Mouse (Mus musculus) Patski (cell line): ENCODE results near the gene Eva1c. TPM values are rescaled to one million over a fixed set of nuclear protein-coding genes. Genes with fewer than 3 reads are reported as not detected.

Experiments
- ATAC-seq: fragments of 100-300 bp; one replicate; pipeline ENCODE4 v1.8.0; 2021
- CTCF ChIA-PET: fragments of 350-600 bp; sonication (Branson Sonifier 250); formaldehyde crosslinking; loops from one replicate; lab custom pipeline; 2022; ENCODE audit warnings: inconsistent platforms; lab: Charles Lee
- POLR2A ChIA-PET: fragments of 350-600 bp; sonication (Branson Sonifier 250); formaldehyde crosslinking; loops from one replicate; lab custom pipeline; 2022; ENCODE audit warnings: antibody characterized with exemption, inconsistent platforms; lab: Charles Lee
- DNase-seq: peaks from one replicate; pipeline ENCODE4 v3.0.0-alpha.2; 2011; ENCODE audit warnings: low read depth, low spot score
- H3K27me3 ChIP-seq: fragments of 371-371 bp; one replicate; pipeline ENCODE4 v1.5.1; 2021
- CTCF ChIP-seq: fragments of 100-300 bp; IDR thresholded peaks from one replicate; pipeline ENCODE4 v1.5.1; 2021
- in situ Hi-C: fragments of 300-500 bp; cut with MboI; formaldehyde crosslinking; loops from 3 replicates; pipeline ENCODE4 v1.11.1; 2018; ENCODE audit warnings: low pct_unique_long_range_greater_than_20kb, mixed read lengths
- polyA plus RNA-seq: library from polyadenylated mRNA; unstranded; gene quantifications from one replicate; pipeline ENCODE4 v1.2.3, GENCODE M21; 2021

Eva1c gene
- 0.26 TPM for polyA plus RNA-seq

DNA sequence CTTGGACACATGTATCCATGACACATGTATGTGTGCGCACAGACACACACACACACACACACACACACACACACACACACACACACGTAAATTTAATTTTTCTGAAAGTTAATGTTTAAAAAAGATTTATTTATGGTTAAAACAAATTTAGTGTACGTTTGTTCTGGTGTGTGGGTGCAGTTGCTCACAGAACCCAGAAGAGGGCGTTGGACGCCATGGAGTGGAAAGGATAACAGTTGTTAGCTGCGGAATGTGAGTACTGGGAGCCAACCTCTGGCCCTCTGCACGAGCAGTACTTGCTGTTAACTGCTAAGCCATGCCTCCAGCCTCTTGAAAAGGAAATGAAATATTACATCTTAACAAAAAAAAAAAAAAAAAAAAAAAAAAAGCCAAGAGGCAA is at the start of gene Eva1c:
Gene Eva1c (plus strand): TSS at position 263 of the 400 bp plus-strand sequence.
- CTCF ChIA-PET = interaction anchor here (1.1 kb wide), 1 partner anchor 15 kb away, joined by 3 read pairs; no protein-coding TSS in a partner anchor
- H3K27me3 ChIP-seq = peaks cover 5% of the 10 kb centered on the region
- in situ Hi-C loops = no loop called here

DNA sequence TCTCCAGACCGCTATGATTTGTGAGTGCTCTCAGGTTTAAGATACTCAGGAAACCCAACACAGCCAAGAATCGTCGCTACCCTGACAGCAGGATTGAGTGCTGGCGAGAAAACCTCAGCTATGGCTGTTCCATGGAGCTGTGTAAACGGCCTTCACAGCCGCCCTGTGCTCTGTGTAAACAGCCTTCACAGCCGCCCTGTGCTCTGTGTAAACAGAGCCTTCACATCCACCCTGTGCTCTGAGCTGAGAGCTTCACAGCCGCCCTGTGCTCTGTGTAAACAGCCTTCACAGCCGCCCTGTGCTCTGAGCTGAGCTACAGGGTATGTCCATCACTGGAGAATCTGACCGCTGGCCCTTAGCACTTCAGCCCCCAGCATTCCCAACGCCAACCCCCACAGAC is 46.7 kb upstream of the Eva1c start:
- ATAC-seq = no peak
- POLR2A ChIA-PET = no interaction called here
- in situ Hi-C loops = no loop called here
- CTCF ChIA-PET = interaction anchor here (1.5 kb wide), 1 partner anchor 16 kb away, joined by 4 read pairs; no protein-coding TSS in a partner anchor
- no peak for DNase-seq
- no peaks in the 10 kb centered on the region for H3K27me3 ChIP-seq
- TF ChIP-seq CTCF = no peak

More for the DNA sequence above, at the start of gene Eva1c:
- ATAC-seq = no peak
- no peak for DNase-seq
- no peak for TF ChIP-seq CTCF
- POLR2A ChIA-PET = interaction anchor here (0.7 kb wide), 2 partner anchors 111 to 245 kb away, joined by 3 to 5 read pairs; no protein-coding TSS in a partner anchor

DNA sequence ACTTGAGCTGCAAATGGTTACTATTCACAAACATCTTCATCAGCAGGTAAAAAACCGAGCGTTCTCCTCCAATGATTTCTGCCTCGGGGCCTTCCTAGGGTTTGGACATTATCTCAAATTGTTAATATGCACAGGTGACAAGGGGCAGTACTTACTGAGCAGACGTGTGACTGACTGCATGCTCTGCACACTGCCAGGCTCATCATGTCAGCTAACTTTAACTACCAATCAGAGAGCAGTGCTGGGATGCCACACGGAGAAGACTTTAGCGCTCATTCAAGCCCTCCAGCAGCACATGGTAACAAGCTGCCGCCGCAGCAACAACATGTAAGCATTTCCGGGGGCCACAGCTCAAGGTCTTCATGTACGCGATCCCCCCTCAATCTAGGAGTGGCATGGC is 43.2 kb upstream of the Eva1c start:
- DNase-seq (no peak), ATAC-seq (no peak)
- in situ Hi-C loops = no loop called here
- ChIA-PET POLR2A (no interaction called here), CTCF (no interaction called here)
- no peaks in the 10 kb centered on the region for H3K27me3 ChIP-seq
- TF ChIP-seq CTCF = no peak

DNA sequence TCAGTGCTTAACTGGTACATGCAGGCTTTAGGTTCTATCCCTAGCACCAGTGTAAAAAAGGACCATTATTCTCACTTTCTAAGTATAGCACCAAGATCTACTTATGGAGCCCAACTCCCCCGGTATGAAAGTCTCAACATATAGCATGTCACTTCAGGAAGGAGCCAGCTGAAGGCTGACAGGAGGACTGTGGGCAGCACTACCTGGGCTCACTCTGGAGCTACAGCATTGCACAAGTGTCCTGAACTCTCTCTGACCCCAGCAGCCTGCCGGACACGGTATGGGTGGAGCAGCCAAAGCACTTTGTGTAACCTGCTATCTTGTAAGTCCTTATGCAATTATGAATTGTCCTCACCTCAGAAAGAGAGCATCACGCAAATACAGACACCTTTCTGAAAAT is 41.3 kb upstream of the Eva1c start:
- DNase-seq = no peak
- no peak for TF ChIP-seq CTCF
- in situ Hi-C loops = no loop called here
- ATAC-seq = no peak
- POLR2A ChIA-PET = no interaction called here
- CTCF ChIA-PET = no interaction called here
- no peaks in the 10 kb centered on the region for H3K27me3 ChIP-seq

DNA sequence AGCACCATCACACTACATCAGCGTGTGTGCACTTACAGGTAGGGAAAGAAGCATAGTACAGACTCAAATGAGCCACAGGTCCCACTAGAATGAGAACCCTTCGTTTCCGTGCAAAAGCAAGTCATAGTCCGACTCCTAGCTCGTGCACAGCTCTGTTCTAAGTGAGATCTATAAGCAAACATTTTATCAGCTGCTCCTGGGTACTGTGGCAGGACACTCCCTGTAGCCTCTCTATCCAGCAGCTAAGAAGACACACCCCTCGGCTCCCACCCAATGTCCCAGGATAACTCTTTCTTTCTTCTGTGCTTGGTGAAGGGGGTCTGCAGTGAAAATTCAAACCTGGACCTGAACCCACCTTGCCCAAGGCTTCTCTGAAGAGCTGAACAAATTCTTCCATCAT is 37.9 kb upstream of the Eva1c start:
- ChIA-PET POLR2A (no interaction called here), CTCF (no interaction called here)
- ATAC-seq (no peak), DNase-seq (no peak)
- no peak for TF ChIP-seq CTCF
- H3K27me3 ChIP-seq = no peaks in the 10 kb centered on the region
- in situ Hi-C loops = no loop called here

DNA sequence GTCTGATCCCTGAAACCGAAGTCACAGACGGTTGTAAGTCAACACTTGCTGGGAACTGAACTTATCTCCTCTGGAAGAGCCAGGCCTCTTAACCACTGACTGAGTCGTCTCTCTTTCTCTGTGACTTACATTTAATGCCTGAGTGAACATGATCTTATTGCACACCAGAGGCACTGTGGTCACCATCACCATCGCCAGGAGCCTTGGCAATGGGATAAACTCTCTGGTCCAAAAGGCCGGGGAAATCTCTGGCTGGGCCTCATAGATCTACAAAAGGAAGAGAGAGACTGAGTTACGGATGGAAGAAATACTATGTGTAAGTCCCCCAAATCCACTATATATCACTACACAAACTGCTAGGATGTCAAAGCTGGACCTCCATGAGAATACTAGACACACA is 35.6 kb upstream of the Eva1c start:
- in situ Hi-C loops = no loop called here

DNA sequence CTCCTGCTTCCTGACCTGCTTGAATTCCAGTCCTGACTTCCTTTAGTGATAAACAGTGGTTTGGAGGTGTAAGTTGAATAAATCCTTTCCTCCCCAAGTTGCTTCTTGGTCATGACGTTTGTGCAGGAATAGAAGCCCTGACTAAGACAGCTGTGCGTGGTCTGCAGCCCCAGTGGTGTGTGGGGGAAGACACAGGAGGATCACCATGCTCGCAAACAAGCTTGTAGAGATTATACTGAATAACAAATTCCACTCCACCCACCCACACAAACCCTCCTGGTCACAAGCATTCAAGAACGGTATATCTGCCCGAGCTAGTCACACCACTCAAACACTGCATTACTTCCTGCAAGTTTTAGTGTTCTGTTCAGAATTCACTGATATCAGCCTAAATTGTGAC is 34.5 kb upstream of the Eva1c start:
- in situ Hi-C loops = no loop called here
- no peaks in the 10 kb centered on the region for H3K27me3 ChIP-seq
- ATAC-seq (no peak), DNase-seq (no peak)
- ChIA-PET POLR2A (no interaction called here), CTCF (interaction anchor here (1.5 kb wide), 1 partner anchor 10 kb away, joined by 3 read pairs; no protein-coding TSS in a partner anchor)
- no peak for TF ChIP-seq CTCF

More for the DNA sequence above, 35.6 kb upstream of the Eva1c start:
- ChIA-PET CTCF (interaction anchor here (1.1 kb wide), 1 partner anchor 8 kb away, joined by 3 read pairs; no protein-coding TSS in a partner anchor), POLR2A (no interaction called here)
- no peaks in the 10 kb centered on the region for H3K27me3 ChIP-seq
- TF ChIP-seq CTCF = no peak
- ATAC-seq = no peak
- no peak for DNase-seq

DNA sequence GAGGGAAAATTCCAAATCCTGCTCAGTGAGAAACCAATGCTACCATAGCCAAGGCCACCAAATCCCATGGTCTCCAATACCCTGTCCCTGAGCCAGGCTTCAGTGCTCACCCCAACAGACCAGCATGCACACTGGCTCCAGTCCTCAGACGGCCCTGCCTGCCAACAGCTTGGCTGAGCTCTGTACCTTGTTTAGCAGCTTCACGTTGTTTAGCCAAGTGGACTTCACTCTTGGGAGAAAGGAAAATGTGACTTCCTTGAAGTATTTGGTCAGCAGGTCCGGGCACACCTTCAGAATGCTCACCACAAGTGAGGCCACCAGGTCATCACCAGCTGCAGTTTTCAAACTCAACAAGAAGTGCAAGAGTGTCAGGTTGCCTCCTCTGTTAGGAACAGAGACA is 34.0 kb upstream of the Eva1c start:
- ATAC-seq (no peak), DNase-seq (no peak)
- CTCF ChIA-PET = interaction anchor here (1.5 kb wide), 1 partner anchor 9 kb away, joined by 3 read pairs; no protein-coding TSS in a partner anchor
- POLR2A ChIA-PET = no interaction called here
- H3K27me3 ChIP-seq = no peaks in the 10 kb centered on the region
- TF ChIP-seq CTCF = no peak
- in situ Hi-C loops = no loop called here

DNA sequence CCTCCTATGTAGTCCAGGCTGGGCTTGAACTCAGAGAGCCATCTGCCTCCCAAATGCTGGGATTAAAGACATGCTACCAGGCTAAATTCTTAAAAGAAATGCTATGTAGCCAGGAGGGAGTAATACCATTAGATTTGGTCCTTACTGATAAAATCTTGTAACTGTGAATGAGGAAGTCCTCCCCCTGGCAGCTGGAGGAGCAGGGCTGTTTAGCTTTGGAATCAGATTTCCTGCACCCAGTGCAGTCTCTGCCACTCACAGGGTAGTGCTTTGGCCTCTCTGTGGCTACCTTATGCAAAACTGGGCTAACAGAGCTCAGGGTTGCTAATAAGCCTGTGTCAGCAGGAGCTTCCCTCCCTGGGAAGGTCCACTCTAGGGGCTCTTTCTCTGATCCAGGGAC is 31.8 kb upstream of the Eva1c start:
- H3K27me3 ChIP-seq = no peaks in the 10 kb centered on the region
- CTCF ChIA-PET = no interaction called here
- POLR2A ChIA-PET = interaction anchor here (0.9 kb wide), 1 partner anchor 24 kb away, joined by 3 read pairs; no protein-coding TSS in a partner anchor
- DNase-seq (no peak), ATAC-seq (no peak)
- in situ Hi-C loops = no loop called here
- no peak for TF ChIP-seq CTCF

DNA sequence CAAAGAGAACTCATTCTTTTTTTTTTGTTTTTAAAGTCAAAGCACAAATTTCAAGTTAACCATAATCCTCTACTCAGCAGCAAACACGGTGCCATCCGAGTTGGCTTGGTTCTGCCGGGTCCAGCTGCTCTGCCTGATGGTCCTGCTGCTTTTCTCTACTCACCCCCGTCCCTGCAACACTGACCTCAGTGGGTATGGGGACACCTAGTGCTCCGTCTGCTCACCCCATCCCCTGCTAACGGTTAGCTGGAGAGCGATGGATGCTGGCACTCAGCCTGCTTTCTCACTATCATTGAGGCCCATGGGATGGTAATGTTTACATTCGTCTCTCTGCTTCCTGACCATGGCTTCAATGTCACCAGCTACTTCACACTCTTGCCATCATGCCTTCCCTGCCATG is 28.1 kb upstream of the Eva1c start:
- DNase-seq (no peak), ATAC-seq (no peak)
- in situ Hi-C loops = no loop called here
- ChIA-PET CTCF (interaction anchor here (1.2 to 2.5 kb wide), 2 partner anchors 10 to 89 kb away, joined by 3 to 6 read pairs; no protein-coding TSS in a partner anchor), POLR2A (no interaction called here)
- no peaks in the 10 kb centered on the region for H3K27me3 ChIP-seq
- TF ChIP-seq CTCF = no peak

DNA sequence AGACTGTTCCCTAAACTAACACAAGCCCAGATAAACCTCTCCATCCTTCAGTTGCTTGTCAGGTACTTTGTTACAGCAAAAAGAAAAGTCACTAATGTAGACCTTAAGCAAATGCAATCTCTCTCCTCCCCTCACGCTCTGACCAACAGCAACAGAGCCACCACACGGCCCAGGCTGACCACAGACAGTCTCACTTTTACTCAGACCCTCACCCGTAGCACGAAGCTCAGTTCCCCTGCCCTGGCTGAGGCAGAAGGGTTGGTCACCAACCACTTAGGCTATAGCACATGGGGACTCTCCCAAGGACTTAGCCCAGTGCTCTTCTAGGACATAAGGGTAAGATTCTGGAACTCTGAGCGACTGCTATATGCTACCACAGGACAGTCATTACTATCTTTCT is 27.7 kb upstream of the Eva1c start:
- no peak for ATAC-seq
- H3K27me3 ChIP-seq = no peaks in the 10 kb centered on the region
- no peak for DNase-seq
- TF ChIP-seq CTCF = no peak
- ChIA-PET POLR2A (no interaction called here), CTCF (interaction anchor here (0.9 to 2.5 kb wide), 3 partner anchors 9 to 89 kb away, joined by 3 to 6 read pairs (median 3); no protein-coding TSS in a partner anchor)
- in situ Hi-C loops = no loop called here
